Mouse (Mus musculus) cerebral cortex, adult 2 months (tissue): ENCODE data around the gene Mgat4e.

Experiments used
- WGBS: fragments of 180-500 bp; shearing (Covaris S2); methylation state at CpG from one replicate; pipeline ENCODE4 v1.1.7; 2018; 5-methylcytosine and 5-hydroxymethylcytosine counted together

Mgat4e gene

GRCm38 (mm10) chr1:134555240-134555870 lies 5.9 kb upstream of the Mgat4e start:
- 55% methylated on average over 13 of the region's 13 CpGs for WGBS

DNA sequence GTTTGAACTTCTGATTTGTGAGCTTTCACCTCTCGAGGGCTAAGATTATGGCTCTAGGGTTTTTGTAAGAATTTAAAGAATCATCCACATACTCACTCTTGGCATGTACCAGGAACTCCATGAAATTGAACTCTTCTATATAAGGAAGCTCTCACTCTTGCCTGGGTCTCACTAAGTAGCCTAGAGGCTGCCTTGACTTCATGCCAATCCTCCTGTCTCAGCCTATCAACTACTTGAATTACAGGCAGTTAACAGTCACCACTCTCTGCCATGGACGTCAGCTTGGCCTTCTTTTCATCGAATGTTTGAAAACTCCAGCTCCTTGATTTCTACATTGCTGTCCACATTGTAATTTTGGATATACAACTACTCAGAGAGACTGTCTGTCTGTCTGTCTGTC lies 2.9 kb upstream of the Mgat4e start:
- WGBS: 78% methylated on average over 3 of the region's 3 CpGs

GRCm38 (mm10) chr1:134551869-134552268 lies 2.4 kb upstream of the Mgat4e start:
- WGBS: 92% methylated on average over 3 of the region's 3 CpGs

- 70% methylated on average over 4 of the region's 4 CpGs for WGBS
These were observed 1.3 kb downstream of the Mgat4e start for GRCm38 (mm10) chr1:134548231-134548630.

GRCm38 (mm10) chr1:134540610-134541009 lies 8.9 kb downstream of the Mgat4e start:
- 96% methylated on average over 10 of the region's 10 CpGs for WGBS

DNA sequence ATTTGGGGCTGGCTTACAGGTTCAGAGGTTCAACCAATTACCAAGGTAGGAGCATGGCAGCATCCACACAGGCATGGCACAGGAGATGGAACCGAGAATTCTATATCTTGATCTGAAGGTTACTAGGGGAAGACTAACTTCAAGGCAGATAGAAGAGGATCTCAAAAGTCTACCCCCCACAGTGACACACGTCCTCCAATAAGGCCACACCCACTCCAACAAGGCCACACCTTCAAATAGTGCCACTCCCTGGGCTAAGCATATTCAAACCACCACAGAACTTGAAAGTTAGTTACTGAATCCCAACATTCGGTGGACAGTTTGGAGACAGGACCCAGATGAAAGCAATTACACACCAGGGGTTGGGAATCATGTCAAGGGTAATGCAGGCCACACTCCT lies 14.0 kb downstream of the Mgat4e start:
- 66% methylated on average over 3 of the region's 3 CpGs for WGBS

DNA sequence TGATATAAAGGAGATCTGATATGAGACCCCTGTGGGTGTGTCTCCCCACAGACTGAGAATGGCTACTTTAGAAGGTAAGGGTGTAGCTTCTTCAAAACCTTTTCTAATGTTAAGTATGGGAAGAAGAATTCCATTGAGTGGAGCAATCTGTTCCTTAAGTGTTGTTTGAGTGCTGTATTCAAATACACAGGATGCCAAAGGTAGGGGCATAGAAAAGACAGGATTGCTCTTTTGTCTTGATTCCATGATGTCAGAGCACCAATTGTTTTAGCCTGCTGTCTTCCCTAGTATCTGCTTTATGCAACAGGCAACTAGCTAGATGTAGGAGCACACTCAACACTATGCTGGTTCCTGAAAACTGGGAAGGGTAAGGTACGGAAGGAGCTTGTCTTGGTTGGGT lies 14.4 kb downstream of the Mgat4e start:
- WGBS: 100% methylated on average over 1 of the region's 1 CpGs

- WGBS: 96% methylated on average over 10 of the region's 10 CpGs
These were observed 15.8 kb downstream of the Mgat4e start for GRCm38 (mm10) chr1:134533710-134534109.

- 66% methylated on average over 6 of the region's 6 CpGs for WGBS
These were observed 18.9 kb downstream of the Mgat4e start for GRCm38 (mm10) chr1:134530618-134531017.

GRCm38 (mm10) chr1:134526752-134527151 lies 22.7 kb downstream of the Mgat4e start:
- 84% methylated on average over 6 of the region's 6 CpGs for WGBS

DNA sequence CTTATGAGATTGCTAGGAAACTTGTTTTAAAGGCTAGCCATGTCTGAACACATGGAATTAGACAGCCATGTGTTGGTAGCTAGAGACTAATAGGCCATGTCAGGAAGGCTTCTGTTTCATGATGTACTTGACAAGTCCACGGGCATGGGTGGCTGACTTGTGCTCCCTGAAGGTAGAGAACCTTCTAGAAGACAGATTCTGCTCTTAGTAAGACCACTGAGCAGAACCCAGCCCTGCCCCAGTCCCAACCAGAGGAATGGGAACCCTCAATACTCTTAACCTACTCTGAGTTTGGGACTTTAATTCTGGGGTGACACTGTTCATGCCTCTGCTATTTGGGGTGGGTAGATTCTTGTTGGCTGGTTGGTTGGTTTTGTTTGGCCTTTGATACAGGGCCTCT lies 24.5 kb downstream of the Mgat4e start:
- WGBS: 94% methylated on average over 1 of the region's 1 CpGs

- 81% methylated on average over 5 of the region's 5 CpGs for WGBS
These were observed 25.1 kb downstream of the Mgat4e start for GRCm38 (mm10) chr1:134524424-134524823.

GRCm38 (mm10) chr1:134522325-134522724 lies 27.2 kb downstream of the Mgat4e start:
- WGBS: 83% methylated on average over 2 of the region's 2 CpGs

GRCm38 (mm10) chr1:134521163-134521562 lies 28.3 kb downstream of the Mgat4e start:
- 91% methylated on average over 7 of the region's 7 CpGs for WGBS

GRCm38 (mm10) chr1:134520001-134520721 lies 29.3 kb downstream of the Mgat4e start:
- 90% methylated on average over 8 of the region's 8 CpGs for WGBS

DNA sequence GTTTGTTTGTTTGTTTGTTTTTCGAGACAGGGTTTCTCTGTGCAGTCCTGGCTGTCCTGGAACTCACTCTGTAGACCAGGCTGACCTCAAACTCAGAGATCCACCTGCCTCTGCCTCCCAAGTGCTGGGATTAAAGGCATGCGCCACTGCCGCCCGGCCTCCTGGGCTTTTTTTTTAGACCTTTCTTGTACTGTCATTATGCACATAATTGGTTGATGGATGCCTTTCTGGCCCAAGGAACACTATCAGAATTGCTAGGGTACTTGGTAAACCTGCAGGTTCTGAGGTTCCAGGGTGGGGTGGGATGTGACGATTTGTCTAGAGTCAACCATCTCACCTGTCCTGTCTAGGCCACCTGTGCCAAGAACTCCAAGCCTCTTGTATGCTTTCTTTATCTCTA lies 30.3 kb downstream of the Mgat4e start:
- WGBS: 89% methylated on average over 5 of the region's 5 CpGs

- WGBS: 15% methylated on average over 7 of the region's 7 CpGs
These were observed 30.8 kb downstream of the Mgat4e start for GRCm38 (mm10) chr1:134518677-134519076.

- 96% methylated on average over 14 of the region's 14 CpGs for WGBS
These were observed 31.6 kb downstream of the Mgat4e start for GRCm38 (mm10) chr1:134517841-134518240.

DNA sequence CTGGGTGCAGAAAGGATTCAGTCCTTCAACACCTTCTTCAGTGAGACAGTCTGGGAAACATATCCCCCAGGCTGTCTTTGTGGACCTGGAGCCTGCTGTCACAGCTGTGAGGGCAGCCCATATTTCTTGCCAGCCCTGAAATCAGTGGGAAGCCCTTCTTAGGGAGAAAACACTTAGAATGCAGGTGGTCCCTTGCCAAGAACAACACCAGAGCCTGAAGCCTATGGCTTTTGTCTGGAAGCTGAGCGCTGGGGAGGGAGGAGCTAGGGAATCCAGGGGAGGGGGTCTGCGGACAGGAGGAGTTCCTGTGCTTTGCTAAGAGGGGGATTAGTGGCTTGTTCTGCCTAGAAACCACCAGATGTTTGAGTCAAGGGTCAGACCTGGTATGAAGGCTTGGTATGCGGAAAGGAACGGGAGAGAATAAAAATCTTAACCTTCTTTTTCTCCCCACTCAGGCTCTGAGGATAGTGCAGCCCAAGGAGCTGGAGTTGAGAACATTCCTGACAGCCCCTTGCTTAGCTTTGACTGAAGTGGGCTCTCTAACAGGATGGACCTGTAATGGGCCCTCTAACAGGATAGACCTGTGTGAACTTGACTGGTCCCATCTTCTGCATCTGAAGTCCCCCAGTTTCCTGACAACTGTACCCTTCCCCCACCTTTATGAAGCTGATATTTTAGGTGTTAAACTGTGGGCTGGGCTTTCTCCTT lies 32.8 kb downstream of the Mgat4e start:
- 62% methylated on average over 4 of the region's 4 CpGs for WGBS

GRCm38 (mm10) chr1:134515891-134516290 lies 33.6 kb downstream of the Mgat4e start:
- 64% methylated on average over 2 of the region's 2 CpGs for WGBS

DNA sequence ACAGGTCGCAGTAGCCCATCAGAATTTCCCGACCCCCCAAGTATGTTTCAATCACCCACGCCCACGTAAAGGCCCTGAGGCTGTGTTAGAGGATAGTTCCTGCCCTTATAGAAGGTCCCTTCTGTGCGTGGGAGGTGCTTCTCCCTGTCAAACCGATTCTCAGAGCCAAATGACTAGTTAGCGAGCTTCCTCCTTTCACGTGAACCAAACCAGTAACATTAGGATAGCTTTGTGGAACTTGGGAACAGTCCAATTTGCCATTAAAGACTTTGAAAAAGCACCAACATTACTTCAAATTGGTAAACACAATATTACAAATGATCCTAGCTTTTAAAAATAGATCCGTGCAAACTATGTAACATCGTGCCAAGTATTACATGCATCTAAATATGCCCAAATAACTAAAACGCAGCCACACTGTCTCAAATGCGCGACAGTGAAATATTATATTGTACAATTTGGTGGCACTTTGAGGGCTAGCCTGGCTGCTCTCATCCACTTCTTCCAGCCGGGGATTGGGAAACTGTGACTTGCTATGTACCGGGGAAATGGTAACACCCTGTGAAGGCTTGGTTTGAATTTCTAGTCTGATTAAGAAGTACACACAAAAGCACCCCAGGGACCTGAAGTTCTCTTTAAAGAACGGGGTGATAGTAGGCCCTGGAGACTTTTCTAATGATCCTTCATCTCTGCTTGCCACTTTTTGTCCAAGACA lies 35.4 kb downstream of the Mgat4e start:
- 56% methylated on average over 16 of the region's 16 CpGs for WGBS

- WGBS: 6% methylated on average over 38 of the region's 38 CpGs
These were observed 36.1 kb downstream of the Mgat4e start for GRCm38 (mm10) chr1:134513312-134513860.
